Mouse (Mus musculus): ENCODE results near the gene Epb41l4b. TPM values are rescaled to one million over a fixed set of nuclear protein-coding genes. Genes with fewer than 3 reads are reported as not detected.

The Epb41l4b gene
- 0.57 and 0.75 TPM in 2 replicates for polyA plus RNA-seq (2014; fragmentation: Nextera tagmentation; extraction: Ambion mirVana)

DNA sequence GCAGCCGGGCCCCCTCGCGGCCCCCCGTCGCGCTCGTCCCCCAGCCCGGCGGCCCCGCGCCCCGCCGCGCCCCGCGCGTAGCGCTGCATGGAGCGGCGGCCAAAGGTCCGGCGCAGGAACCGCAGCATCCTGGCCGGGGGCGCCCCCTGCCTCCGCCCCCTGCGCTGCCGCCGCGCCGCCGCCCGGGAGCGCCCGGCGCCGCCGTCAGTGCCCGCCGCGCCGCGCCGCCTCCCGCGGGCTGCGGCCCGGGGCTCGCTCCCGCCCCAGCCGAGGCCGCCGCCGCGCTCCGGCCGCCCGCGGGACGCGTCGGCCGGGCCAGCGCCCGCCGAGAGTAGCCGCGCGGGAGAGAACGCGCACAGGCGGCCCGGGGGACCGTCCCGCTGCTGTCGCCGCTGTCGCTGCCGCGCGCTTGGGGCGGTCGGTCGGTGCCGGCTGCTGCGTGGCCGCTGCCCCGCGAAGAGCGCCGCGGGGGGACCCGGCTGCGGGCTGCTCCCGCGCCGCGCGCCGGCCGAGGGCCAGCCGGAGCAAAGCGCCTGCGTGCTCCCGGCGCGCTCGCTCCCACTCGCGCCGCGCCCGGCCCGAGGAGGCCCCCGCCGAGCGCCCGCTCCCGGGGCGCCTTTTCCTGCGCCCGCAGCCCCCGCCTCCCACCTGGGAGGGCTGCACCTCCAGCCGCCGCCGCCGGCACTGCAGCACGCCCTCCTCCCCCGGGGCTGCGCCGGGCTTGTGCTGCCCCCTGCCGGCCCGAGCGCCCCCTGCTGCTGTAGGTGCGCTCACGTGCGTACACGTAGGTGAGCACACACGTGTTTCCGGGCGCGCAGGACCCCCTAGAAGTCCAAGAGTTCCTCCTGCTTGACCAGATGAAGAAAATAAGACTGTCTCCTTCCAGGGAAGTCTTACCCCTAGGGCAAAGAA lies at the start of gene Epb41l4b:
Gene Epb41l4b (minus strand): TSS at position 412 of the 912 bp plus-strand sequence.
- Histone ChIP-seq H3K9me3 (ENCODE audit: control insufficient read depth, low read length) (no peaks in the 10 kb centered on the region), H3K4me3 (ENCODE audit: low read depth, low read length) (peak within 1 kb of the TSS; percentile 66), H3K9ac (ENCODE audit: low read length) (peak within 1 kb of the TSS; percentile 59), H3K4me1 (replicated peaks; ENCODE audit: control insufficient read depth, insufficient read depth, low read length) (peaks cover 11% of the 10 kb centered on the region), H3K27me3 (ENCODE audit: control insufficient read depth, insufficient read depth, low read length) (peaks cover 29% of the 10 kb centered on the region), H3K36me3 (ENCODE audit: control insufficient read depth, insufficient read depth, low read length) (no peaks in the 10 kb centered on the region), H3K27ac (ENCODE audit: low read depth, low read length) (no peak within 1 kb of the TSS), H3K4me2 (ENCODE audit: low read depth, low read length, severe bottlenecking) (peak within 1 kb of the TSS; percentile 87)
- DNase-seq (ENCODE audit: low spot score) (peak; percentile 92), ATAC-seq (replicated peaks; ENCODE audit: low FRiP score) (peak; percentile 91)
- 1% methylated on average over 107 of the region's 142 CpGs for WGBS

DNA sequence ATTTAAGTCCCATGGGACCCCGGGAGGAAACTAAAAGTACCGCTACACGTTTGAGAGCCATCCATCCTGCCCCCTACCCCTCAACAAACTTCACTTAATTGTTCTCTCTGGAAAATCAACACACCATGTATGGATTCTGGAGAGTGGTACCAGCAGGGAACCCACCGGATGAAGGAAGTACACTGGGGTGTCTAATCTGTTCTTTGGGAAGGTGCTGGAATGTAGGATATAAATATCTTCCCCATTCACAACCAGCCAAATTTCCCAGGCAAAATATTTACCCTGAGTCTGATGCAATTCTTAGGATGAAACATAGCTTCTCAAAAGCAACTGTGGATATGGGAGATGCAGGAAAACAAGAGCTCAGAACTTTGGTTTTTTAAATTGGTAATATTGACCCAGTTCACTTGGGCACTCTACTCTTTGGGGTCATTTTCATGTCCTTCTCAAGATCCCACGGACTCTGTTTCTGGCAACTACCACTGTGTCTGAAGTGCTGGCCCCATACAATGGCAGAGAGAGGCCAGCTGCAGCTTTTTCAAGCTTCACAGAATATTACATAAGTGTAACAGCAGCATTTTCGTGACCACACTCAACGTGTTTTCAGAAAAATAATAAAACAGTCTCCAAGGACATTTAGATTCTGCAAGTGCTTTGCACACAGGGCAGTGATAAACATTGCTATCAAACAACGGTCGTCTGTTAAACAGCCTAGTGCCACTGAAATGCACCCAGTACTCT lies 48.5 kb upstream of the Epb41l4b start:
- Histone ChIP-seq H3K9ac (ENCODE audit: low read length) (no peak overlapping the region), H3K4me2 (ENCODE audit: low read depth, low read length, severe bottlenecking) (no peak overlapping the region), H3K36me3 (ENCODE audit: control insufficient read depth, insufficient read depth, low read length) (no peaks in the 10 kb centered on the region), H3K9me3 (ENCODE audit: control insufficient read depth, low read length) (no peaks in the 10 kb centered on the region), H3K4me3 (ENCODE audit: low read depth, low read length) (no peak overlapping the region), H3K27me3 (ENCODE audit: control insufficient read depth, insufficient read depth, low read length) (no peaks in the 10 kb centered on the region), H3K27ac (ENCODE audit: low read depth, low read length) (no peak overlapping the region), H3K4me1 (replicated peaks; ENCODE audit: control insufficient read depth, insufficient read depth, low read length) (no peaks in the 10 kb centered on the region)
- WGBS = 85% methylated on average over 9 of the region's 9 CpGs
- ATAC-seq (replicated peaks; ENCODE audit: low FRiP score) = no peak
- DNase-seq (ENCODE audit: low spot score) = no peak

DNA sequence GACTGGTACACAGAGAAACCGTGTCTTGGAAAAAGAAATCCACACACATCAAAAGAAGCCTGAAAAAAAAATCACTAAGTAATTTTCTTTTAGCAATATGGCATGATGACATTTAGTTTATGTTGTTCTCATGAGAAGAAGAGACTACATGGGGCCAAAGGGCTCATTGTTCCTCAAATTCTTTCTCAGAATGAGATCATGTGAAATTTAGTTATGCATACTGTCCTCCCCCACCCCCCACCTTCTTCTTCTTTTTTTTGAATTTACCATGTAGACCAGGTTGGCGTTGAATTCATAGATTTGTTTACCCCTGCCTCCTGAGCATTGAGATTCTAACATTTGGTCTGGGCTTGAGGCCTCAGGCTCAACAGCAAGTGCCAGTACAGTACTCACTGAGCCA lies 46.6 kb upstream of the Epb41l4b start:
- H3K4me2 ChIP-seq (ENCODE audit: low read depth, low read length, severe bottlenecking) = no peak overlapping the region
- H3K27ac ChIP-seq (ENCODE audit: low read depth, low read length) = no peak overlapping the region
- no peaks in the 10 kb centered on the region for H3K4me1 ChIP-seq (replicated peaks; ENCODE audit: control insufficient read depth, insufficient read depth, low read length)
- no peak overlapping the region for H3K9ac ChIP-seq (ENCODE audit: low read length)
- ATAC-seq (replicated peaks; ENCODE audit: low FRiP score) (no peak), DNase-seq (ENCODE audit: low spot score) (no peak)
- H3K4me3 ChIP-seq (ENCODE audit: low read depth, low read length) = no peak overlapping the region
- no peaks in the 10 kb centered on the region for H3K9me3 ChIP-seq (ENCODE audit: control insufficient read depth, low read length)
- H3K36me3 ChIP-seq (ENCODE audit: control insufficient read depth, insufficient read depth, low read length) = no peaks in the 10 kb centered on the region
- H3K27me3 ChIP-seq (ENCODE audit: control insufficient read depth, insufficient read depth, low read length) = no peaks in the 10 kb centered on the region
- 81% methylated on average over 2 of the region's 2 CpGs for WGBS

DNA sequence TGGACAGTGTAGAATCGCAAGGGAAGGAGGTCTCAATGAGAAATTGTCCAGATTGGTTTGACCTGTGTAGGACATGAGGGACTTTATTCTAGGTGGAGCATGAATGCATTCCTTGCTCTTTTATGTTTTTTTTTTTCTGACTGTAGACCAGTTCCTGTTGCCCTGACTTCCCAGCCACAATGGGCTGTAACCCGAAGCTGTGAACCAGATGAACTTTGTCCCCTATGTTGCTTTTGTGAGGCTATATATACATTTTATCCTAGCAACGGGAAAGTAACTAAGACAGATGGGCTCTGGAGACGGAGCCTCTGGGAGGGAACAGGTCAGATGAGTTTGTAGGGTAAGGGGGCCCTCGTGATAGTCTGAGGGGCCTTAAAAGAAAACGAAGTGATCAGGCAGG lies 42.8 kb upstream of the Epb41l4b start:
- Histone ChIP-seq H3K27ac (ENCODE audit: low read depth, low read length) (no peak overlapping the region), H3K27me3 (ENCODE audit: control insufficient read depth, insufficient read depth, low read length) (no peaks in the 10 kb centered on the region), H3K4me3 (ENCODE audit: low read depth, low read length) (no peak overlapping the region), H3K9ac (ENCODE audit: low read length) (no peak overlapping the region), H3K36me3 (ENCODE audit: control insufficient read depth, insufficient read depth, low read length) (no peaks in the 10 kb centered on the region), H3K4me1 (replicated peaks; ENCODE audit: control insufficient read depth, insufficient read depth, low read length) (no peaks in the 10 kb centered on the region), H3K4me2 (ENCODE audit: low read depth, low read length, severe bottlenecking) (no peak overlapping the region), H3K9me3 (ENCODE audit: control insufficient read depth, low read length) (no peaks in the 10 kb centered on the region)
- DNase-seq (ENCODE audit: low spot score) (no peak), ATAC-seq (replicated peaks; ENCODE audit: low FRiP score) (no peak)
- 46% methylated on average over 6 of the region's 6 CpGs for WGBS

DNA sequence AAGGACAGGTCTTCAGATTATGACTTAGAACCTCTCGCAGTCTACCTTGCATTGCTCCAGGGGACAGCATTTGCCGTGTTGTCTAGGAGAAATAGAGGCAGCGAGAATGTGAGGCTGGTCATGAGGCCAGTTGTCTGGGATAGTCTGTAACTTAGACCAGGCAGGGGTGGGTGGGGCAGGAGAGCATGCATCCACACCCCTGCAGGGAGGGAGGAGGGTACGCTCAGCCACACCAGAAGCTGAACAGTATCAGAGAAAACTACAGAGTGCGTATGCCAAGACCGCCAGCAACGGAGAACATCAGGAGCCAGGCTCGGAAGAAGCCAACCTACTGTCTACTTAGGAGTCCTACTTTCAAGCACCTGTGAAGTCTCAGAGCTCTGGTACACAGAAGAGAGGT lies 42.2 kb upstream of the Epb41l4b start:
- 93% methylated on average over 8 of the region's 8 CpGs for WGBS
- Histone ChIP-seq H3K9ac (ENCODE audit: low read length) (no peak overlapping the region), H3K4me3 (ENCODE audit: low read depth, low read length) (no peak overlapping the region), H3K27ac (ENCODE audit: low read depth, low read length) (no peak overlapping the region), H3K36me3 (ENCODE audit: control insufficient read depth, insufficient read depth, low read length) (no peaks in the 10 kb centered on the region), H3K4me1 (replicated peaks; ENCODE audit: control insufficient read depth, insufficient read depth, low read length) (no peaks in the 10 kb centered on the region), H3K27me3 (ENCODE audit: control insufficient read depth, insufficient read depth, low read length) (no peaks in the 10 kb centered on the region), H3K9me3 (ENCODE audit: control insufficient read depth, low read length) (no peaks in the 10 kb centered on the region), H3K4me2 (ENCODE audit: low read depth, low read length, severe bottlenecking) (no peak overlapping the region)
- no peak for DNase-seq (ENCODE audit: low spot score)
- no peak for ATAC-seq (replicated peaks; ENCODE audit: low FRiP score)

DNA sequence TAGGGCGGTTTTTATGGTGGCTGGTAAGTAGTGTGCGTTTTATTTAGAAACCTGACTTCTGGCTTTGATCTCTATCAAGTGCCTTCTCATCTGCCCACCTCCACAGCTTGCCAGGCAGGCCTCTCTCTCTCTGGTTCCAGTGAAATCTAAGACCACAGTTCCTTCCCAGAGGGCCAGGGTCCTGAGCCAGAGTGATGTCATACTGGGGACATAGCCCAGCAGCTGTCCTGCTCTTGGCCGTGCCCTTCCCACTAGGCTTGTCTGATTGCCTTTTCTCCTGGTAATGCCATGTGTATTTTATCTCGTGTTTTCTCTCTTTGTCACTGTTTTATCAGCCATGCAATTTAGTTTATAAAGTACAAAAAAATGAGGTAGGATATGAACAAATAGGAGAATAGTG lies 40.3 kb upstream of the Epb41l4b start:
- Histone ChIP-seq H3K4me1 (replicated peaks; ENCODE audit: control insufficient read depth, insufficient read depth, low read length) (no peaks in the 10 kb centered on the region), H3K4me2 (ENCODE audit: low read depth, low read length, severe bottlenecking) (no peak overlapping the region), H3K27me3 (ENCODE audit: control insufficient read depth, insufficient read depth, low read length) (no peaks in the 10 kb centered on the region), H3K9ac (ENCODE audit: low read length) (no peak overlapping the region), H3K4me3 (ENCODE audit: low read depth, low read length) (no peak overlapping the region), H3K9me3 (ENCODE audit: control insufficient read depth, low read length) (no peaks in the 10 kb centered on the region), H3K27ac (ENCODE audit: low read depth, low read length) (no peak overlapping the region), H3K36me3 (ENCODE audit: control insufficient read depth, insufficient read depth, low read length) (no peaks in the 10 kb centered on the region)
- DNase-seq (ENCODE audit: low spot score) (no peak), ATAC-seq (replicated peaks; ENCODE audit: low FRiP score) (no peak)
- 79% methylated on average over 4 of the region's 4 CpGs for WGBS

DNA sequence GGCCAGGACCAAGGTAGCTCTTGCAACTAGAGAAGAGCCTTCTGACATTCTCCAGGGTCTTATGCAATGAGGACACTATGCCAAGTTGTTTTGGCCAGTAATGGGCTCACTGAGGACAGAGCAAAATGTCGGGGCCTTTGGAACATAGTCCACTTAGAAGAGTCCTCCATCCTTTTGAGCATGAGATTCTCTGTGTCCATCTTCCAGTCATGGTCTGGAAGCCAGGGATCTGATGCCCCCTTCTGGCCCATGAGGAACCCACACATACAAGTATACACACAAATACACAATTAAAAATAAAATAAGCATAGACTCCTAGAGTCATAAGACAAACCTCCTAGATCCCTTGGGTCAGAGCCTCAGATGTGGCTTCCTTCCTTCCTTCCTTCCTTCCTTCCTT lies 38.3 kb upstream of the Epb41l4b start:
- Histone ChIP-seq H3K4me1 (replicated peaks; ENCODE audit: control insufficient read depth, insufficient read depth, low read length) (no peaks in the 10 kb centered on the region), H3K36me3 (ENCODE audit: control insufficient read depth, insufficient read depth, low read length) (no peaks in the 10 kb centered on the region), H3K4me3 (ENCODE audit: low read depth, low read length) (no peak overlapping the region), H3K9me3 (ENCODE audit: control insufficient read depth, low read length) (no peaks in the 10 kb centered on the region), H3K9ac (ENCODE audit: low read length) (no peak overlapping the region), H3K27me3 (ENCODE audit: control insufficient read depth, insufficient read depth, low read length) (no peaks in the 10 kb centered on the region), H3K27ac (ENCODE audit: low read depth, low read length) (no peak overlapping the region), H3K4me2 (ENCODE audit: low read depth, low read length, severe bottlenecking) (no peak overlapping the region)
- ATAC-seq (replicated peaks; ENCODE audit: low FRiP score) = no peak
- DNase-seq (ENCODE audit: low spot score) = no peak
- WGBS = 77% methylated on average over 1 of the region's 1 CpGs

DNA sequence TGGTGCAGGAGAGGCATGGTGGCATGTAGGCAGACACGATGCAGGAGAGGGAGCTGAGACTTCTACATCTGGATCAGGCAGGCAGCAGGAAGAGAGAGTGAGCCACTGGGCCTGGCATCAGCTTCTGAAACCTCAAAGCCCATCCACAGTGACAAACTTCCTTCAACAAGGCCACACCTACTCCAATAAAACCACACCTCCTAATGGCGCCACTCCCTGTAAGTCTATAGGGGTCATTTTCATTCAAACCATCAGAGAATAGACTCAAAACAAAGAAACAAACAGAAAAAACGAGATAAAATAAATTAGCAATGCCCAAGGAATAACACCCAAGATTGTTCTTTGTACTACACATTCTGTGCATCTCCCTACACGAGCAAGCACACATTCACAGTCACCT lies 35.6 kb upstream of the Epb41l4b start:
- WGBS = 70% methylated on average over 4 of the region's 4 CpGs
- no peaks in the 10 kb centered on the region for H3K36me3 ChIP-seq (ENCODE audit: control insufficient read depth, insufficient read depth, low read length)
- H3K9me3 ChIP-seq (ENCODE audit: control insufficient read depth, low read length) = no peaks in the 10 kb centered on the region
- no peaks in the 10 kb centered on the region for H3K27me3 ChIP-seq (ENCODE audit: control insufficient read depth, insufficient read depth, low read length)
- H3K4me3 ChIP-seq (ENCODE audit: low read depth, low read length) = no peak overlapping the region
- H3K4me1 ChIP-seq (replicated peaks; ENCODE audit: control insufficient read depth, insufficient read depth, low read length) = no peaks in the 10 kb centered on the region
- H3K9ac ChIP-seq (ENCODE audit: low read length) = no peak overlapping the region
- no peak for DNase-seq (ENCODE audit: low spot score)
- no peak overlapping the region for H3K4me2 ChIP-seq (ENCODE audit: low read depth, low read length, severe bottlenecking)
- ATAC-seq (replicated peaks; ENCODE audit: low FRiP score) = no peak
- no peak overlapping the region for H3K27ac ChIP-seq (ENCODE audit: low read depth, low read length)
